ENCODE assay signal across 19 mouse cellular contexts in genomic region chr14:121170321-121170720, GRCm38 (mm10).
DNase-seq lines count a peak whose midpoint lies in the region; ATAC-seq and TF ChIP-seq lines count a peak whose summit lies in the region.
"Had no signal": no experiment of that assay in that cellular context is flagged by ENCODE, and none has a peak within 500 bp of the region (broad histone marks: within the 10 kb centered on the region; RNA-seq: fewer than 3 reads in every experiment).

No protein-coding gene starts in this region.

- no peak overlapping the region for H3K4me2 ChIP-seq in heart, embryonic 11.5 days
- H3K4me2 ChIP-seq in lung, postnatal 0 days (replicated peaks; ENCODE audit: low read depth, low read length) = no peak overlapping the region
- H3K4me2 ChIP-seq in neural tube, embryonic 15.5 days = no peak overlapping the region
- H3K4me2 ChIP-seq: embryonic facial prominence, embryonic 12.5 days; hindbrain, embryonic 12.5 days; neural tube, embryonic 12.5 days had no signal

- H3K36me3 ChIP-seq in heart, embryonic 11.5 days (ENCODE audit: control insufficient read depth, insufficient read depth, low read length) = no peaks in the 10 kb centered on the region
- no peaks in the 10 kb centered on the region for H3K36me3 ChIP-seq in lung, postnatal 0 days (ENCODE audit: insufficient read depth, low read length)
- H3K36me3 ChIP-seq in neural tube, embryonic 15.5 days = no peaks in the 10 kb centered on the region
- H3K36me3 ChIP-seq: hindbrain, embryonic 12.5 days; midbrain, embryonic 10.5 days; neural tube, embryonic 12.5 days had no signal

- no peaks in the 10 kb centered on the region for H3K27me3 ChIP-seq in heart, embryonic 11.5 days (ENCODE audit: control insufficient read depth, insufficient read depth, low read length)
- no peaks in the 10 kb centered on the region for H3K27me3 ChIP-seq in lung, postnatal 0 days (replicated peaks; ENCODE audit: insufficient read depth, low read length)
- no peaks in the 10 kb centered on the region for H3K27me3 ChIP-seq in neural tube, embryonic 15.5 days (replicated peaks)
- H3K27me3 ChIP-seq: embryonic facial prominence, embryonic 12.5 days; hindbrain, embryonic 12.5 days; neural tube, embryonic 12.5 days had no signal

- H3K9ac ChIP-seq in heart, embryonic 11.5 days (ENCODE audit: low read depth, low read length) = no peak overlapping the region
- no peak overlapping the region for H3K9ac ChIP-seq in lung, postnatal 0 days (replicated peaks; ENCODE audit: low read depth)
- H3K9ac ChIP-seq in neural tube, embryonic 15.5 days (replicated peaks) = no peak overlapping the region
- H3K9ac ChIP-seq: embryonic facial prominence, embryonic 12.5 days; hindbrain, embryonic 12.5 days; neural tube, embryonic 12.5 days had no signal

- peak; percentile 40; the same call in 1 of the 2 replicates for TF ChIP-seq EP300 in lung, postnatal 0 days (IDR thresholded peaks at IDR 0.05)

- H3K4me3 ChIP-seq in heart, embryonic 11.5 days (ENCODE audit: low read depth, low read length) = no peak overlapping the region
- H3K4me3 ChIP-seq in lung, postnatal 0 days (ENCODE audit: low read depth, low read length) = no peak overlapping the region
- H3K4me3 ChIP-seq in neural tube, embryonic 15.5 days (replicated peaks) = no peak overlapping the region
- H3K4me3 ChIP-seq: embryonic facial prominence, embryonic 12.5 days; forebrain, embryonic 10.5 days; heart, adult 2 months; hindbrain, embryonic 12.5 days; midbrain, embryonic 10.5 days; neural tube, embryonic 12.5 days had no signal

- 55% methylated on average over 9 of the region's 9 CpGs for WGBS in heart, embryonic 11.5 days (ENCODE audit: insufficient replicate concordance)
- WGBS in lung, postnatal 0 days = 41% methylated on average over 9 of the region's 9 CpGs
- 84% methylated on average over 9 of the region's 9 CpGs for WGBS in neural tube, embryonic 15.5 days

- H3K9me3 ChIP-seq in heart, embryonic 11.5 days (replicated peaks; ENCODE audit: control insufficient read depth, low read length) = no peaks in the 10 kb centered on the region
- H3K9me3 ChIP-seq in lung, postnatal 0 days (ENCODE audit: low read length) = no peaks in the 10 kb centered on the region
- H3K9me3 ChIP-seq in neural tube, embryonic 15.5 days (replicated peaks) = no peaks in the 10 kb centered on the region
- H3K9me3 ChIP-seq: embryonic facial prominence, embryonic 12.5 days; forebrain, embryonic 10.5 days; hindbrain, embryonic 12.5 days; midbrain, embryonic 10.5 days; neural tube, embryonic 12.5 days had no signal

- TF ChIP-seq CTCF in lung, postnatal 0 days (IDR thresholded peaks at IDR 0.05) = no peak

- H3K27ac ChIP-seq in heart, embryonic 11.5 days (ENCODE audit: low read depth, low read length) = 0 out of 2 replicates have a peak overlapping the region, but pooled peaks have one; percentile 29
- peak overlapping the region; percentile 10 for H3K27ac ChIP-seq in lung, postnatal 0 days (ENCODE audit: low read length)
- H3K27ac ChIP-seq in neural tube, embryonic 15.5 days (replicated peaks) = no peak overlapping the region
- H3K27ac ChIP-seq: embryonic facial prominence, embryonic 12.5 days; forebrain, embryonic 10.5 days; heart, adult 2 months; hindbrain, embryonic 12.5 days; midbrain, embryonic 10.5 days; neural tube, embryonic 12.5 days had no signal

- peaks cover 46% of the 10 kb centered on the region for H3K4me1 ChIP-seq in heart, embryonic 11.5 days (ENCODE audit: control insufficient read depth, insufficient read depth, low read length)
- H3K4me1 ChIP-seq in lung, postnatal 0 days (ENCODE audit: insufficient read depth, low read depth, low read length) = peaks cover 3% of the 10 kb centered on the region; the same call in 1 of the 2 replicates
- peaks cover 40% of the 10 kb centered on the region for H3K4me1 ChIP-seq in neural tube, embryonic 15.5 days

- no peak for DNase-seq in heart, adult 18-20 months
- DNase-seq in lung, adult 18-20 months = peak; percentile 42 to 64
- DNase-seq in lung, postnatal 14 days = no peak
- DNase-seq in lung, postnatal 0 days (ENCODE audit: low spot score) = no peak
- peak; percentile 27 for DNase-seq in yolk sac, embryonic 10.5 days (ENCODE audit: low spot score)
- no peak for DNase-seq in left cerebral cortex, adult 9 months (ENCODE audit: low spot score in 2 of 2)
- DNase-seq: adrenal gland, postnatal 10 days; cerebellum, adult 11-12 months; heart, adult 2 months; left cerebral cortex, postnatal 4 days; right cerebral cortex, postnatal 14 days; thymus, postnatal 25 days had no signal

- no peak for ATAC-seq in heart, embryonic 11.5 days (replicated peaks; ENCODE audit: insufficient number of reproducible peaks, low FRiP score, low TSS enrichment)
- peak; percentile 71 for ATAC-seq in lung, postnatal 0 days
- no peak for ATAC-seq in neural tube, embryonic 15.5 days (ENCODE audit: low FRiP score)

Comparison
In these comparisons a context has a peak if more than half of its experiments do, and no peak if none do; other contexts are left out.
1. DNase-seq: peak in lung, adult 18-20 months (2 of 2) and yolk sac, embryonic 10.5 days (single experiment); none in heart, adult 18-20 months (0 of 2), lung, postnatal 14 days (single experiment), lung, postnatal 0 days (single experiment) and left cerebral cortex, adult 9 months (0 of 2).